In genomic region chr1:162039011-162039595, GRCm38 (mm10) we compare ENCODE assay signal across 11 mouse cellular contexts. TPM values are rescaled to one million over a fixed set of nuclear protein-coding genes. Genes with fewer than 3 reads are reported as not detected.
DNase-seq lines count a peak whose midpoint lies in the region; ATAC-seq and TF ChIP-seq lines count a peak whose summit lies in the region.
"Had no signal": no experiment of that assay in that cellular context is flagged by ENCODE, and none has a peak within 500 bp of the region (broad histone marks: within the 10 kb centered on the region; RNA-seq: fewer than 3 reads in every experiment).

No protein-coding gene starts in this region.

- peaks cover 39% of the 10 kb centered on the region for H3K4me1 ChIP-seq in kidney, embryonic 16.5 days (ENCODE audit: insufficient read depth, low read length)
- H3K4me1 ChIP-seq in embryonic facial prominence, embryonic 14.5 days (ENCODE audit: control insufficient read depth, insufficient read depth, low read length), result peaks cover 69% of the 10 kb centered on the region
- peaks cover 34% of the 10 kb centered on the region for H3K4me1 ChIP-seq in heart, embryonic 15.5 days (replicated peaks)
- H3K4me1 ChIP-seq in cerebellum, adult 2 months (ENCODE audit: control insufficient read depth, insufficient read depth, low read length), result no peaks in the 10 kb centered on the region

- H3K27me3 ChIP-seq in kidney, embryonic 16.5 days (ENCODE audit: insufficient read depth, low read length), result no peaks in the 10 kb centered on the region
- no peaks in the 10 kb centered on the region for H3K27me3 ChIP-seq in embryonic facial prominence, embryonic 14.5 days (replicated peaks; ENCODE audit: control insufficient read depth, insufficient read depth, low read length)
- no peaks in the 10 kb centered on the region for H3K27me3 ChIP-seq in heart, embryonic 15.5 days
- H3K27me3 ChIP-seq in cerebellum, adult 2 months (ENCODE audit: control insufficient read depth, insufficient read depth, low read length), result no peaks in the 10 kb centered on the region

- no peak for TF ChIP-seq CTCF in cerebellum, adult 2 months (IDR thresholded peaks at IDR 0.05; ENCODE audit: borderline replicate concordance, insufficient read depth, low read depth, low read length)

- no peak overlapping the region for H3K9ac ChIP-seq in kidney, embryonic 16.5 days (replicated peaks; ENCODE audit: low read length)
- no peak overlapping the region for H3K9ac ChIP-seq in embryonic facial prominence, embryonic 14.5 days (ENCODE audit: low read depth, low read length)
- no peak overlapping the region for H3K9ac ChIP-seq in heart, embryonic 15.5 days

- WGBS in kidney, embryonic 16.5 days, result 45% methylated on average over 9 of the region's 9 CpGs
- 43% methylated on average over 9 of the region's 9 CpGs for WGBS in embryonic facial prominence, embryonic 14.5 days
- 45% methylated on average over 9 of the region's 9 CpGs for WGBS in heart, embryonic 15.5 days
- WGBS in cerebellum, adult 2 months, result 67% methylated on average over 9 of the region's 9 CpGs

- H3K9me3 ChIP-seq in kidney, embryonic 16.5 days (ENCODE audit: low read length), result no peaks in the 10 kb centered on the region
- no peaks in the 10 kb centered on the region for H3K9me3 ChIP-seq in embryonic facial prominence, embryonic 14.5 days (ENCODE audit: control insufficient read depth, low read length)
- H3K9me3 ChIP-seq in heart, embryonic 15.5 days (replicated peaks), result no peaks in the 10 kb centered on the region

- no peak for DNase-seq in kidney, postnatal 14 days
- peak; percentile 56 for DNase-seq in embryonic facial prominence, embryonic 14.5 days (ENCODE audit: low spot score)
- peak; percentile 10 for DNase-seq in lung, postnatal 25 days (ENCODE audit: low spot score)
- no peak for DNase-seq in layer of hippocampus, postnatal 25 days (ENCODE audit: extremely low spot score in 1 of 2, low spot score in 1 of 2)
- no peak for DNase-seq in cerebellum, adult 2 months
- DNase-seq in thymus, postnatal 14 days, result no peak
- DNase-seq: cerebellum, adult 11 months; right cerebral cortex, postnatal 4 days had no signal

- H3K27ac ChIP-seq in kidney, embryonic 16.5 days (ENCODE audit: low read length), result peak overlapping the region; percentile 69
- peak overlapping the region; percentile 90 for H3K27ac ChIP-seq in embryonic facial prominence, embryonic 14.5 days (replicated peaks; ENCODE audit: low read depth, low read length)
- H3K27ac ChIP-seq in heart, embryonic 15.5 days, result peak overlapping the region; percentile 79
- H3K27ac ChIP-seq in cerebellum, adult 2 months (ENCODE audit: insufficient read depth, low read length), result no peak overlapping the region
- H3K27ac ChIP-seq: macrophage had no signal

- no peak for TF ChIP-seq POLR2A in cerebellum, adult 2 months (IDR thresholded peaks at IDR 0.05; ENCODE audit: borderline replicate concordance, insufficient read depth, low read length)

- H3K36me3 ChIP-seq in kidney, embryonic 16.5 days (ENCODE audit: insufficient read depth, low read length), result no peaks in the 10 kb centered on the region
- no peaks in the 10 kb centered on the region for H3K36me3 ChIP-seq in embryonic facial prominence, embryonic 14.5 days (ENCODE audit: control insufficient read depth, insufficient read depth, low read length)
- no peaks in the 10 kb centered on the region for H3K36me3 ChIP-seq in heart, embryonic 15.5 days

- no peak overlapping the region for H3K4me3 ChIP-seq in kidney, embryonic 16.5 days (ENCODE audit: low read length)
- H3K4me3 ChIP-seq in embryonic facial prominence, embryonic 14.5 days (ENCODE audit: low read depth, low read length), result no peak overlapping the region
- no peak overlapping the region for H3K4me3 ChIP-seq in heart, embryonic 15.5 days
- H3K4me3 ChIP-seq in cerebellum, adult 2 months (replicated peaks; ENCODE audit: insufficient read depth, low read depth, low read length), result no peak overlapping the region

- no peak for ATAC-seq in kidney, embryonic 16.5 days (ENCODE audit: low FRiP score, low TSS enrichment)
- ATAC-seq in embryonic facial prominence, embryonic 14.5 days (ENCODE audit: low read depth), result no peak
- no peak for ATAC-seq in heart, embryonic 15.5 days (replicated peaks; ENCODE audit: insufficient number of reproducible peaks, insufficient read depth, low FRiP score, low read depth)

- 0 out of 2 replicates have a peak overlapping the region, but pooled peaks have one; percentile 7 for H3K4me2 ChIP-seq in kidney, embryonic 16.5 days (replicated peaks; ENCODE audit: low read depth, low read length)
- H3K4me2 ChIP-seq in embryonic facial prominence, embryonic 14.5 days (ENCODE audit: low read depth, low read length), result peak overlapping the region; percentile 3; the same call in 1 of the 2 replicates
- H3K4me2 ChIP-seq in heart, embryonic 15.5 days, result no peak overlapping the region

RNA-seq across cellular contexts. Expression of gene 4930558K02Rik, which starts 59.7 kb away (rescaled TPM):
- not detected in 2 replicates for polyA plus RNA-seq in kidney, embryonic 16.5 days (2015; fragmentation: Nextera tagmentation; extraction: Ambion mirVana)
- polyA plus RNA-seq in embryonic facial prominence, embryonic 14.5 days (2014; fragmentation: Nextera tagmentation; extraction: Ambion mirVana), result not detected in 2 replicates
- polyA plus RNA-seq in heart, embryonic 15.5 days (2015; fragmentation: Nextera tagmentation; extraction: Ambion mirVana), result not detected in 2 replicates
- not detected for total RNA-seq in layer of hippocampus, postnatal 25 days (2021)
- not detected in 2 replicates for polyA plus RNA-seq in cerebellum, adult 2 months (2012; rRNA removed)
- polyA plus RNA-seq: macrophage had no signal

Comparison
In these comparisons a context has a peak if more than half of its experiments do, and no peak if none do; other contexts are left out.
1. DNase-seq: peak in embryonic facial prominence, embryonic 14.5 days (single experiment) and lung, postnatal 25 days (single experiment); none in kidney, postnatal 14 days (single experiment), layer of hippocampus, postnatal 25 days (0 of 2), cerebellum, adult 2 months (0 of 2) and thymus, postnatal 14 days (single experiment).